Mouse (Mus musculus) ZHBTc4 (cell line): ENCODE data around the gene Slc51a.

ENCODE experiments used
- DNase-seq: peaks from one replicate; pipeline ENCODE4 v3.0.0-alpha.2; 2011; ENCODE audit warnings: low read depth, low spot score

The Slc51a gene

DNA sequence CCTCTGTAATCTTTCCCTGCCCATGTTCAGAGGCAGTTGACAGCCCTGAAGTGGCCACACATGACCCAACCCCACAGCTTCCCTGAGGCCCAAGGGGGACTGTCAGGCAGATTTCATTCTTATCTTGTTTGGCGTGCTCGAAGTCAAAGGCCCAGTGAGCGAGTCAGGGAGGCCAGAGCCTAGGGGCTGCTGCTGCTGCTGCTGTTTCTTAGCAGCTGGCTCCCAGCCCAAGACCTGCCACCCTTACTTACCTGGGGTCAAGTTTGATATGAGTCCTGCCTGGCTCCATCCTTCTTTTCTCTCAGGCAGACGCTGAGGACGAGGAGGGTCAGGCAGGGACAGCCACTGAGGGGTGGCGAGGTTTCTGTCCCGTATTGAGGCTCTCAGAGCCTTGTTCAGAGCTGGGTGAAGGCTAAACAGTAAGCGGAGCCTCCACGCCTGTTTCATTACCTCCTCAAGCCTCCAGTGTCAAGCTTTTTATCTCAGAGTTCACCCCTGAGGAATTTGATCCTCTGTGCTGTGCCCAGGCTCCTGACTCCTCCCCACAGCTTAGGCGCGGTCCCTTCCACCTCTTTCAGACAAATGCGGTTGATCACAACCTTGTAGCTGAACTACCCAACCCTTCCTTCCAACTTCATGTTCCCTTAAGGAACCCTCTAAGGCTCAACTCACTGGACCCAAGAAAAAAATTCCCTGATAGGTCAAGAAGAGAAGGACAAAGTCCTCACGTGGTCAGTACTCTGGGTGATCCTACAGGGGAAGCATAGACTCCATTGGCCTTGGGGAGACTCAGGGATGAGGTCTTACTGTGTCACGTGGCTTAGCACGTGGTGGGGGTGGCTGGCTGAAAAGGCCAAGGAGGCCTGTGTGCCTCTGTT, at the start of gene Slc51a:
Gene Slc51a, minus strand, starts transcription at position 646 of the 878 bp plus-strand sequence.
- DNase-seq, result peak; percentile 76

- no peak for DNase-seq
These were observed 47.6 kb upstream of the Slc51a start for GRCm38 (mm10) chr16:32535157-32535751.

DNA sequence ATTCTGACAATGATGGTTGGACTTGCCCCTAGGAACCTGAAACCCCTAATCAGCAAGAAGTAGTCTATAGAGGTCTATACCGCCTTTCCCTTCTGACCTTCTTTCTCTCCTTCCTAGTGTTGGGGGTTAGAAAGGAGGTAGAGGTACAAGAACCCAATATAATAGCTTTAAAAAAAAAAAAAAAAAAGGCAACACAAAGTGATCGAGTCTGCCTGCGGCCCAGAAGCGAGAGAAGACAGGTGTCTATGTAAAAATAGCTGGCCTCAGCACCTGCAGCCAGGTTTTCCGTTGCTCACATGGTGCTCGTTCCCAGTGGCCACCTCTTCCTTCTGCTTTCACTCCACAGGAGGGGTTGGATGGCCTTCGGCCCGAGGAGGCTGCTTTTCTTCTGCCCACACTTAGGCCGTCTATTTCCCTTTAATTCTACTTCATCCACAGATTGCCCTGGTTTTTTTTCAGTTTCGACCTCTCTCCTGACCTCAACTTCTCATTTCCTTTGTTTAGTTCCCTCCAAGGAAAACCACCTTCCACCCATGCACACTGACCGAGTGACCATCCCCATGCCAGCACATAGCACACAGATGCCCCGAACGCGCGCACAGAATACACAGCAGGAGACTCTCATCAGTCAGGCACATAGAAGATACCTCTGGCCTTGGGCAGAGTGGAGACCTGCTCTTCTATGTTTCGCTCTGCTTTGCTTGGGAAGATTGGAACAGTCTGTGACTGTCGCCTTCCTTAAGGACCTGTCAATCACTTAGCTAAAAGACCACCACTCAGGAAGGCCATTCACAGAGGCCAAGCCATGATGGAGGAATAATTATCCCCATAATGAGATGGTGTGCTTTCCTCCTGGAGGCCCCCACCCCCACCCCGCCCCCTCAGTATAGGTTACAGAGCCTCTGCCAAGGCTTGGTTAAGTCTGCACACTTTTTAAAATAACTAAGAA, 45.5 kb upstream of the Slc51a start:
- no peak for DNase-seq

- DNase-seq, result no peak
These were observed 39.2 kb upstream of the Slc51a start for GRCm38 (mm10) chr16:32526906-32527305.

- no peak for DNase-seq
These were observed 36.6 kb upstream of the Slc51a start for GRCm38 (mm10) chr16:32524244-32524615.

DNA sequence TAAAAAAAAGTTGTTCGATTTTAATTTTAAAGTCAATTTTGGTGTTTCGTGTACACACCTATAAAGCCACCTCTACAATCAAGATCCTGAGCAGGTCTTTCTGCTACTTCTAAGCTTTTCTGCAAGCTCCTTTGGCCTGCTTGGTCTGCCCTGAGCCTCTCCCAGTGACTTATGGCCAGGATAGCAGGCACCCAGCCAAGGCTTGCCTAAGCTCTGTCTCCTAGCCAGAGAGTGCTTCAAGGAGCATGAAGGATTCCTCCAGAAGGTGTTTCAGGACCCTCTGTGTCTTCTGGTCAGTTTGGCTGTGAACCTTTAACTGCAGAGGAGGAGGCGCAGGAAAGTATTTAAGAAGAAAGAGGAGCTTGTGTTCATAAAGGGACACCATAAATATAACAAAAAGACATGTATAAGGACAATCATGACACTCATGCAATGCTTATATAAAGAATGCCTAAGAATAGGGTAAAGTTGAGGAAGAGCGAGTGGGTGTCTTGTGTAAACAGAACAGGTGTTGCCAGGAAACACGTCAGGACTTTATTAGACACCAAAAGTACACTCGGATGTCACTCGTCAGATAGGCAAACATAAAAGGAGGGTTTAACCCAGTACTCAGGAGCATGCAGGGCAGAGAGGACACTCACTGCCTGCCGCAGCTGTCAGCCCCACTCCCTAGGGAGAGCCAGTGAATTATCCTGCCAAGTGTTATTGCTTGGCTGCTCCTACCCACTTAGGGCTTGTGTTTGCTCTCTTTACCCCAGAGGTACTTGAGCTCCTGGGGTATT, 36.0 kb upstream of the Slc51a start:
- no peak for DNase-seq

- no peak for DNase-seq
These were observed 35.0 kb upstream of the Slc51a start for GRCm38 (mm10) chr16:32522578-32523194.

DNA sequence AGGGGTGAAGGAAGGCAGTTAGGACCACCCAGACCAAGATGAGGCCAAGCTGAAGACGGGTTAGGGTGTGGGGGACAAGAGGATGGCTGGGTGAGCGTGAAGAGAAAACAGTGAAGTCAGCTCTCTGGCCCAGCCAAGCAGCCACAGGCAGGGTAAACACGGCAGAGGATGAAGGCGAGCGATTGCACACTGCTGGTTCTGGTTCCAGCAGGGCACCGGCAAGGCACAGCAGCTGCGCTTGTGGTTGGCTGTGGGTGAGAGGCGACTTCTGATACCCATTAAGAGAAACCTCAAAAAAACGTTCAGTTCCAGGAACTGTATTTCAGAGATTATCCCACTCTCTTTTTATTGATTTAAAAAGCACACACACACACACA, 32.7 kb upstream of the Slc51a start:
- DNase-seq, result no peak

- DNase-seq, result peak; percentile 33
These were observed 32.1 kb upstream of the Slc51a start for GRCm38 (mm10) chr16:32519656-32520371.

DNA sequence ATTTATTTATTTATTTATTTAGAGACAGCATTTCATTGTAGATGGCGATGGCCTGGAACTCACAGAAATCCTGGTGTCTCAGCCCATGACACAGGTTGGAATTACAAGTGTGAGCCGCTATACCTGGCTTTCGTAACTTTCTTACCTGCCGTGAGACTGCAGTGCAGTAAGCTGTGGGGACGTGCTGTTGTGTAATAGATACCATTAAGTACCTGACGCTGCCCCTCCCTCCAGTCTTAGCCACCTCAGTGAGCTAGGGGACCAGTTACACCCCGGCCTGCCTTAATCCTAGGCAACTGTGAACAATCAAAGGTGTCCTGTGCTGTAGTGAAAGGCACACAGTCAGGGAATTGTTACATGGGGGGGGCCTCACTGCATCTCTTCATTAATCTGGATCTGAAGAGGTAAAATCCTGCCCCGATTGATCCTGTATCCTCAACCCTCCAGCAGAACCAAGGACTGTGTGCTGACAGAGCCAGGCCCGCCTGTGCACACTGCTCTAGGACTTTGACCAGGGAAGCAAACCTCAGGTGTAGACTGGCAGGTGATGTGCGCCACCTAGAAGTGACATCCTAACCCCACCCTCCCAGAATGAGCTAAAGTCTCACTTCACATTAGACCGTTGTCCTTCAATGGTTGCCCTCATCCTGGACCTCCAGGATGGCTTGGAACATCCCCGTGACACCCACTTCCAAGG, 30.3 kb upstream of the Slc51a start:
- no peak for DNase-seq

DNA sequence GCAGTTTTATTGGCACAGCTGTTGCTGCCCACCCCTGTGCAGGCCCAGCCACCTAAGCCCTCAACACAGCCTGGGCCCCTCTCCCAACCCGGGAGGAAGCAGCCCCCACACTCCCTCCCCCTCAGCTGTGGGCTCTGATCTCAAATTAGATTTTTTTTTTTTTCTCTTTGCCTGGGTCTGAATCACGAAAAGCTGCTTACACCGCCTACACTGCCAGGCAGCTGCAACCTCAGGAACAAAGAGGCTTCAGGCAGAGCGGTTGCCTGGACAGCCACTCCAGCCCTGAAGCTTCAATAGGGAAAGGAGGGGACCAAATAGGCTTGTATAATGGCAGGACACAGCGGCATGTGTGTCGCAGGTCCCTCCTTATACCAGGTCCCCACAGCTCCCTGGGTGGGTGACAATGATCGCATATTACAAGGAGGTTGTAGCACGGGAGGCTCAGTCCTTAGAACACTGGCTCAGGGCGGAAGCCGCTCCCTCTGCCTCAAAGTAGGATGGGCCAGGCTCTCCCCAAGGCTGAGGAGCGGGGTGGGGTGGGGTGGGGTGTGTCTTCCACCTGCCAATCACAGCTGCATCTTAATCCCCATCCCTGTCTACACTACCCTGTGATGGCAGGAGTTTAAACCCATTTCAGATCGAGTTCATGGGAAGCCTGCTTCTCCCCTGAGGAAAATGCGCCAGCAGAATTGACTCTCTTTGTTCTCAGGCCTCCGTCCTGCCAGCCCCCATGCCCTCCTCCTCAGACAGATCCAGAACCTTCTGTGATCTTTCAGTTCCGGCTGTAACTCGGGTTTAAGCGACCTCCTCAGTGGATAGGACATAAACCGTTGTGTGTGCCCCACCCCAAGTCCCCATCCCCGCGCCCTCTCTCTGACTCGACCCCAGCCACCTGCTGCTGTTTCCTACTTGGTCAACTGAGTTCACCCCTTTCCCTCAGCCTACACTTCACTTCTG, 28.6 kb upstream of the Slc51a start:
- peak; percentile 89 for DNase-seq

DNA sequence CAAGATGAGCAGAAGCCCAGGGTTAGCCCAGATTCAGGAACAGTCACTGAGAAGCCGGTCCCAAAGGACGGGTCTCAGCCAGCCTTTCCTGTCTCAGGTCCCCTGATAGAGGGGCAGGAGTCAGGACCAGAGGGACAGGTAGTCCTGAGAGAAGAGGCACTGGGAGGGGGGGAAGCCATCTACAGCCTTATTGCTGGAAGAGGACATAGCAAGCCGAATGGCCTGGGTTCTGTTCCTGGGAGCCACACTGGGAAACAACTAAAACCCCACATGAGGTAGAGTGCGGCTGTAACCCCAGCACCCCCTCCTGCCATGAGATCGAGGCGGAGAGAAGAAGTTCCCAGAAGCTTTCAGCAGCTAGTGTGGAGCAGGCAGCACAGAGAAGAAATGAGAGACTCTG, 26.3 kb upstream of the Slc51a start:
- DNase-seq, result peak; percentile 34

GRCm38 (mm10) chr16:32513401-32513800, 25.7 kb upstream of the Slc51a start:
- peak; percentile 90 for DNase-seq

DNA sequence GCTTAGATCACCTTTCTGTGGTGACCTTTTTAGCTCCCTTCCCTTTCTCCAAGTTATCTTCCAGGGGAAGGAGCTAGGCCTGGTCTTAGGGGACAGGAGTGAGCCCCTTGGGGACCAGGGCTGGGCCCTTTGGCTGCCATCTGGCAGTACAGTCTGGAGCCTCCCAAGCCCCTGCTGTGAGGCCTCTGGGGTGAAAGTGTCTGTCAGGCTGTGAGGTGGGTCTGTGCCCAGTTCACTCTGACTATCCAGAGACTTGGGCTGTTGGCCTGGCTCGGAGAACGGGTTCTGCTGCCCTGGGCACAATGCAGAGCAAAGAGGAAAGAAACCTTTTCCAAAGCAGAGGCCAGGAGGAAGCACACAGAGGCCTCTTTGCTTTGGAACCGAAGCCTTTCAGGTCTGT, 25.2 kb upstream of the Slc51a start:
- DNase-seq, result peak; percentile 58

DNA sequence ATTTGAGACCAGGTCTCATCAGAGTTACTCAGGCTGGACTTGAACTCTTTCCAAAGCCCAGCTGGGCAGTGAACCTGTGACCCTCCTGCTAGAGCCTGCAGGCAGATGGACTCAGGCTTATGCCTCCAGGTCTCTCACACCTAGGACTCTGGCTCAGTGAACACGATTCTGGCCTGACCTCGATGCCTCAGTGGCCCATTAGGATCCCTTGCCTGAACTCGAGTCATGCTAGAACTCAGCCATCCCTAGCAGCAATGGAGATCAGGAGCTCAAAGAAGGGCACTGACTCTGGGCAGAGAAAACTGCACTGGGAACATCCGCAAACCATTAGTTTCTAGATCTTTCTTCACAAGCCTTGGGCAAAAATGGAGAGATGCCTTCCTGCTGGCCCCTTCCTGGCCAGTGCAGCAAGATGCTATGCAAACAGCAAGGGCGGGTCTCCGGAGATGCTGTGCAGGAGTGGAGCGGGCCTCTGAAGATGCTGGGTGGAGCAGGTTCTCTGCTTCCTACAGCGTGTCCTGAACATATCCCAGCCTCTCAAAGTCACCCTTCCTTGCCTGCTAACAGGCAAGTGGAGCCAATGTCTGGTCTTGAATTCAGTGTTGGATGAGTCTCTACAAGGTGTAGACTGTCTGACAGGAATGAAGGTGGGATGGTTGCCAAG, 24.3 kb upstream of the Slc51a start:
- DNase-seq, result peak; percentile 44

DNA sequence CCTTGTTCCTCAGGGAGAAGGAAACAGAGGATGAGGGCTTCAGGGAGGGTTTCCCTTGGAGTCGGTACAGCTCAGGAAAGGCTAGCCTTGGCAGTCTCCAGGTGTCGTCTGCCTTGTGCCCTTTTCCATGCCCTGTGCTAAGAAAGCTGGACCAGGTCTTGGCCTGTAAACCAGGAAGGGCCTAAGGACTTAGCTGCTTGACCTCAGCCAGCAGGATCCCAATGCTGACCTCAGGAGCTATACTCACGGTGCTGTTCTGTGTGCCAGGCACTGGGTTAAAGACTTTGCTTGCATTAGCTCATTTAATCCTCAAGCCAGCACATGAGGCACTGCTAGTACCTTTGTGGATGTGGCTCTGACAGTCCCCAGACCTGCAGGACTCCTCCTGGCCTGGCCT, 23.7 kb upstream of the Slc51a start:
- DNase-seq, result no peak

GRCm38 (mm10) chr16:32510399-32511337, 23.0 kb upstream of the Slc51a start:
- DNase-seq, result peak; percentile 91
